Mouse (Mus musculus): ENCODE measurements around the gene Mob3a.

Gene Mob3a

GRCm38 (mm10) chr10:80701721-80702535, at the start of gene Mob3a, which contains the start of gene Izumo4:
Mob3a (minus strand) TSS chr10:80701977.
Izumo4 (plus strand) TSS chr10:80702184.
- peak; percentile 99 for DNase-seq

- peak; percentile 72 for DNase-seq
Observed at GRCm38 (mm10) chr10:80751188-80751832, 49.5 kb upstream of the Mob3a start.

- DNase-seq: peak; percentile 68
Observed at GRCm38 (mm10) chr10:80748609-80749008, 46.8 kb upstream of the Mob3a start.

- DNase-seq: peak; percentile 76
Observed at GRCm38 (mm10) chr10:80747410-80747809, 45.6 kb upstream of the Mob3a start.

GRCm38 (mm10) chr10:80744262-80744661, 42.5 kb upstream of the Mob3a start:
- peak; percentile 83 for DNase-seq

GRCm38 (mm10) chr10:80742180-80742978, 40.6 kb upstream of the Mob3a start, which contains the start of gene Ap3d1:
Ap3d1 (minus strand) TSS chr10:80742264.
- peak; percentile 100 for DNase-seq

GRCm38 (mm10) chr10:80741634-80742179, 39.9 kb upstream of the Mob3a start:
- peak; percentile 37 for DNase-seq

GRCm38 (mm10) chr10:80741146-80741545, 39.4 kb upstream of the Mob3a start:
- DNase-seq: peak; percentile 46

- DNase-seq: no peak
Observed at GRCm38 (mm10) chr10:80738657-80739056, 36.9 kb upstream of the Mob3a start.

- DNase-seq: no peak
Observed at GRCm38 (mm10) chr10:80736731-80737130, 35.0 kb upstream of the Mob3a start.

- DNase-seq: no peak
Observed at GRCm38 (mm10) chr10:80732611-80733101, 30.9 kb upstream of the Mob3a start.

- DNase-seq: no peak
Observed at GRCm38 (mm10) chr10:80727369-80728127, 25.8 kb upstream of the Mob3a start.

GRCm38 (mm10) chr10:80717281-80717680, 15.5 kb upstream of the Mob3a start:
- DNase-seq: no peak

GRCm38 (mm10) chr10:80710834-80711233, 9.1 kb upstream of the Mob3a start:
- no peak for DNase-seq

GRCm38 (mm10) chr10:80705479-80705878, 3.7 kb upstream of the Mob3a start:
- DNase-seq: no peak

GRCm38 (mm10) chr10:80705033-80705432, 3.3 kb upstream of the Mob3a start:
- peak; percentile 12 for DNase-seq

- DNase-seq: no peak
Observed at GRCm38 (mm10) chr10:80704418-80704817, 2.6 kb upstream of the Mob3a start.

- DNase-seq: peak; percentile 24
Observed at GRCm38 (mm10) chr10:80703643-80704042, 1.9 kb upstream of the Mob3a start.

GRCm38 (mm10) chr10:80702536-80703390, 986 bp upstream of the Mob3a start:
- DNase-seq: peak; percentile 98

GRCm38 (mm10) chr10:80700732-80701131, 1.0 kb downstream of the Mob3a start:
- peak; percentile 17 for DNase-seq

- DNase-seq: peak; percentile 22
Observed at GRCm38 (mm10) chr10:80700038-80700504, 1.7 kb downstream of the Mob3a start.
